Mouse (Mus musculus) ES-CJ7 (cell line): ENCODE data around the gene C4b.
"Not testable (repeated sequence)": the region's sequence is repeated elsewhere in the genome, so short reads cannot be mapped to it uniquely, and the experiment has no call there.

ENCODE experiments used
- DNase-seq: peaks from one replicate; pipeline ENCODE4 v3.0.0; 2011; ENCODE audit warnings: low read depth, low spot score

The C4b gene

GRCm38 (mm10) chr17:34706476-34706875 is 37.2 kb downstream of the C4b start:
- not testable (repeated sequence) for DNase-seq

GRCm38 (mm10) chr17:34700671-34701071 is 43.0 kb downstream of the C4b start:
- no peak for DNase-seq

GRCm38 (mm10) chr17:34699575-34700408 is 43.9 kb downstream of the C4b start:
- DNase-seq: no peak

GRCm38 (mm10) chr17:34692906-34693305 is 50.8 kb downstream of the C4b start:
- no peak for DNase-seq

- no peak for DNase-seq
These were observed 53.2 kb downstream of the C4b start for GRCm38 (mm10) chr17:34690458-34690857.

- no peak for DNase-seq
These were observed 54.8 kb downstream of the C4b start for GRCm38 (mm10) chr17:34688889-34689288.

- DNase-seq: no peak
These were observed 58.3 kb downstream of the C4b start for GRCm38 (mm10) chr17:34685120-34686110.

GRCm38 (mm10) chr17:34684253-34684893 is 59.3 kb downstream of the C4b start:
- no peak for DNase-seq

- no peak for DNase-seq
These were observed 59.9 kb downstream of the C4b start for GRCm38 (mm10) chr17:34683686-34684220.

GRCm38 (mm10) chr17:34683179-34683578 is 60.5 kb downstream of the C4b start:
- DNase-seq: no peak

GRCm38 (mm10) chr17:34681881-34682536 is 61.7 kb downstream of the C4b start:
- DNase-seq: no peak

- no peak for DNase-seq
These were observed 62.5 kb downstream of the C4b start for GRCm38 (mm10) chr17:34681132-34681571.

GRCm38 (mm10) chr17:34680621-34681020 is 63.1 kb downstream of the C4b start:
- no peak for DNase-seq

GRCm38 (mm10) chr17:34680191-34680590 is 63.5 kb downstream of the C4b start:
- DNase-seq: no peak
